Mouse (Mus musculus): ENCODE measurements around the gene Fbxl21. TPM values are rescaled to one million over a fixed set of nuclear protein-coding genes. Genes with fewer than 3 reads are reported as not detected.
A peak's percentile ranks its signal among the peaks of the same experiment; 100 is the strongest.

Gene Fbxl21
- polyA plus RNA-seq (2014; fragmentation: Nextera tagmentation; extraction: Ambion mirVana): 1.2 and 1.9 TPM in 2 replicates

DNA sequence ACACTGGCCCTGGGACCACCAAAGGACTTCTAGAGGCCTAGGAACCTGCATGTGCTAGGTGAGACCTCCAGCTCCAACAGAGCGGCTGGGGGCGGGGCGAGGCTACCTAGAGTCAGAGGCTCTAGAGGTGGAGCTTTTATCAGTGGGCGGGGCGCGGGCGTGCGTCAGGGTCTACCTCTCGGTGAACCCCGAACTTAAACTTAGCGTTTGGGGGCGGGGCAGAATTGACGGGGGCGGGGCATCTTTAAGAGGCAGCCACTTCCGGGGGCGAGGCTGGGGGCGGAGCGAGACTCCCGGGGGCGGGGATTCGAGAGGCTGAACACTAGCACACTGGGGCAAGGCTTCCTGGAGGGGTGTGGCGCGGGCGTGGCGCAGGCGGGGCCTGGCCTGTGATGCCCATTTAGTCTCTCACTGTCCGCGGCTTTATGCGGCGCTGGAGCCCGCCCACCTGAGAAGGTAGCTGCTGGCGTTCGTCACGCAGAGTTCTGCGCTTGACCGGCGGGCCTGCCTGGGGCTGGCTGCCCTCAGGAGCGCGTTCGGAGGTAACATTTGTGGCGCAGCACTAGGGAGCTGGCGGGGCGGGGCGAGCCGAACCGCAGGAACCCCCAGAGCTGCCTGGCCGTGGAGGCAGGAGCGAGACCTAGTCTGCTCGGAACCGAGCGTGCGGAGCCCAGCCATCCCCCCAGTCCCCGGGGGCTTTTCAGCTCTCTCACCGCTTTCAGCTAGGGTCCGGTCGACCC lies at the start of gene Fbxl21:
Gene Fbxl21, plus strand, starts transcription at position 392 of the 740 bp plus-strand sequence.
- H3K9me3 ChIP-seq (replicated peaks; ENCODE audit: control insufficient read depth, low read length): no peaks in the 10 kb centered on the region
- ATAC-seq (replicated peaks; ENCODE audit: insufficient number of reproducible peaks, low FRiP score, low TSS enrichment): peak; percentile 97
- peak within 1 kb of the TSS; percentile 74 for H3K9ac ChIP-seq (ENCODE audit: low read depth, low read length)
- no peaks in the 10 kb centered on the region for H3K4me1 ChIP-seq (ENCODE audit: control insufficient read depth, insufficient read depth, low read length)
- H3K4me3 ChIP-seq (ENCODE audit: low read depth, low read length): peak within 1 kb of the TSS; percentile 68
- whole genome bisulfite sequencing (ENCODE audit: insufficient replicate concordance): 1% methylated on average over 55 of the region's 56 CpGs
- peak within 1 kb of the TSS; percentile 97 for H3K4me2 ChIP-seq
- no peaks in the 10 kb centered on the region for H3K36me3 ChIP-seq (ENCODE audit: control insufficient read depth, insufficient read depth, low read length)
- H3K27ac ChIP-seq (ENCODE audit: low read depth, low read length): no peak within 1 kb of the TSS
- 0 out of 2 replicates have a peak, but pooled peaks cover 2% of the 10 kb centered on the region for H3K27me3 ChIP-seq (ENCODE audit: control insufficient read depth, insufficient read depth, low read length)

DNA sequence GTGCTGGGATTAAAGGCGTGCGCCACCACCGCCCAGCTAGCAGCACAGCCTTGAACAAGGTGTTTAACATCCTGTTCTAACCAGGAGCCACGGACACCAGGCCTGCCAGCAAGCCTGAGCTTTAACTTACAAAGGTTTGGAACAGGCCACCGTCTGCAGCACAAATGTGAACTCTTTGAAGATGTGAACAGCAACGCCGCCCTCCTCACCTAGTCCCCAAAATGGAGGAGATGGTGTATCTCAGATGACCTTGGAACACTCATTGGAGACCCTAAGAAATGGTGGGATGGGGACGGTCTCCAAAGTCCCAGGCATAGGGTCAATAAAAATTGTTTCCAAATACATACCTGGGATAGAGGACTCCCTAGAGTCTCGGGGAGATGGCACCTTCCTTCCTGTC lies 49.6 kb upstream of the Fbxl21 start:
- WGBS (ENCODE audit: insufficient replicate concordance): 76% methylated on average over 9 of the region's 9 CpGs
- H3K27ac ChIP-seq (ENCODE audit: low read depth, low read length): no peak overlapping the region
- no peak overlapping the region for H3K9ac ChIP-seq (ENCODE audit: low read depth, low read length)
- no peak overlapping the region for H3K4me2 ChIP-seq
- no peak overlapping the region for H3K4me3 ChIP-seq (ENCODE audit: low read depth, low read length)
- H3K27me3 ChIP-seq (ENCODE audit: control insufficient read depth, insufficient read depth, low read length): peaks cover 5% of the 10 kb centered on the region; the same call in 1 of the 2 replicates
- peaks cover 3% of the 10 kb centered on the region; the same call in 1 of the 2 replicates for H3K4me1 ChIP-seq (ENCODE audit: control insufficient read depth, insufficient read depth, low read length)
- ATAC-seq (replicated peaks; ENCODE audit: insufficient number of reproducible peaks, low FRiP score, low TSS enrichment): no peak
- no peaks in the 10 kb centered on the region for H3K9me3 ChIP-seq (replicated peaks; ENCODE audit: control insufficient read depth, low read length)
- H3K36me3 ChIP-seq (ENCODE audit: control insufficient read depth, insufficient read depth, low read length): no peaks in the 10 kb centered on the region

DNA sequence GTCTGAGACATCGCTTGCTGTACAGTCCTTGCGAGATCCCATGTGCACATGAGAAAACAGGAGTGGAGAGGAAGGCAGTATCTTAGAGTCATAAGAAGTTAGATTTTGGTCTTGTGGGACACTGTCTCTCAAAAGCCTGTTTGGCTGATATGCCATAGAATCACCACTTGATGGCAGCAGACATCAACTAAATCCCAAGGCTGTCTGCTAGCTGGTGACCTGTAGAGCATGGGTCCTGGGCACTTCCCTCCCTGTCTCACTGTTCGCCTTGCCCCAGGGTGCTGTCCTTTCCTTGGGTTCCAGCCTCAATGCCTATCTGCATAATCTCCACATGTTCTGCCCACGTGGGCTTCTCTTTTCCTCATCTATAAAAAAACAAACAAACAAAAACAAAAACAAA lies 46.9 kb upstream of the Fbxl21 start:
- no peaks in the 10 kb centered on the region for H3K9me3 ChIP-seq (replicated peaks; ENCODE audit: control insufficient read depth, low read length)

DNA sequence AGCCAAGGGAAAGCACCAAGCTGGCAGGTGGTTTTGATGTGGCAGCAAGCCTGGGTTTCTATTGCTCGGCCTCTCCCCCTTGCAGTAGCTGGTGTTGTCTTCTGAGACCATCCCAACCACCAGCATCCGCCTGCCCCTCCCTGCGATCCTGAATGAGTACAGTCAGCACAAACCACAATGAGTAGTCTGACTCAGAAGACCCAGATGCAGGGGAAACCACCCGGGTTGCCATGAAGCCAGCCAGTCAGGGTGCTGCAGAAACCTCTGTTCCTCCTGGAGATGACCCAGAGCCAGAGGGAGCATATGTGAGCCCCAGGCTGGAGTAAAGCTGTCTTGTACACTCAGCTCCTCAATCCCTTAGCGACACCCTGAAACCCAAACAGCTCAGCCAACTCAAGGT lies 45.5 kb upstream of the Fbxl21 start:
- ATAC-seq (replicated peaks; ENCODE audit: insufficient number of reproducible peaks, low FRiP score, low TSS enrichment): no peak
- WGBS (ENCODE audit: insufficient replicate concordance): 63% methylated on average over 5 of the region's 5 CpGs
- no peaks in the 10 kb centered on the region for H3K9me3 ChIP-seq (replicated peaks; ENCODE audit: control insufficient read depth, low read length)

More for the DNA sequence above, 46.9 kb upstream of the Fbxl21 start:
- peaks cover 6% of the 10 kb centered on the region; the same call in 1 of the 2 replicates for H3K27me3 ChIP-seq (ENCODE audit: control insufficient read depth, insufficient read depth, low read length)
- no peak for ATAC-seq (replicated peaks; ENCODE audit: insufficient number of reproducible peaks, low FRiP score, low TSS enrichment)
- H3K27ac ChIP-seq (ENCODE audit: low read depth, low read length): no peak overlapping the region
- WGBS (ENCODE audit: insufficient replicate concordance): 23% methylated on average over 4 of the region's 4 CpGs
- H3K4me1 ChIP-seq (ENCODE audit: control insufficient read depth, insufficient read depth, low read length): peaks cover 3% of the 10 kb centered on the region; the same call in 1 of the 2 replicates
- H3K4me2 ChIP-seq: no peak overlapping the region
- no peak overlapping the region for H3K9ac ChIP-seq (ENCODE audit: low read depth, low read length)
- no peaks in the 10 kb centered on the region for H3K36me3 ChIP-seq (ENCODE audit: control insufficient read depth, insufficient read depth, low read length)
- no peak overlapping the region for H3K4me3 ChIP-seq (ENCODE audit: low read depth, low read length)

DNA sequence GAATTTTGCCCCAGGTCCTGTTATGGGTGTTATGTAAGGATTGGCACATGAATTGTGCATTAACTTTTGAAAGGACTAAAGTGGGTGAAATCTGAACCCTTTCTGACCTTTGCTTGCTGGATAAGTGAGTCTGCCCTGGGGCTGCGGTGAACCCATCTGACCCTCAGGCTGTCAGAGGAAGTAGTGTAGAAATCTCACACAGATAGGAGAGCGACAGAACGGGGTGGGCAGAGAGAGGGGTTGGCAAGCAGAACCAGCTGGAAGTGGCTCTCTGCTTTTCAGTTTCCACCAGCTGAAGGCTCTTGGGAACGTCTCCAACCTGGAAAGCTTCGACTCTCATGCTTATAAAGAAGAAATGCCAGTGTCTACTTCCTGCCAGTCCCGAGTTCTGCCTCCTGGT lies 45.0 kb upstream of the Fbxl21 start:
- H3K27me3 ChIP-seq (ENCODE audit: control insufficient read depth, insufficient read depth, low read length): 0 out of 2 replicates have a peak, but pooled peaks cover 5% of the 10 kb centered on the region
- H3K36me3 ChIP-seq (ENCODE audit: control insufficient read depth, insufficient read depth, low read length): no peaks in the 10 kb centered on the region
- H3K4me3 ChIP-seq (ENCODE audit: low read depth, low read length): no peak overlapping the region
- WGBS (ENCODE audit: insufficient replicate concordance): 27% methylated on average over 6 of the region's 6 CpGs
- no peak overlapping the region for H3K4me2 ChIP-seq
- peaks cover 3% of the 10 kb centered on the region; the same call in 1 of the 2 replicates for H3K4me1 ChIP-seq (ENCODE audit: control insufficient read depth, insufficient read depth, low read length)
- H3K27ac ChIP-seq (ENCODE audit: low read depth, low read length): no peak overlapping the region
- H3K9ac ChIP-seq (ENCODE audit: low read depth, low read length): no peak overlapping the region
- H3K9me3 ChIP-seq (replicated peaks; ENCODE audit: control insufficient read depth, low read length): no peaks in the 10 kb centered on the region
- ATAC-seq (replicated peaks; ENCODE audit: insufficient number of reproducible peaks, low FRiP score, low TSS enrichment): no peak

More for the DNA sequence above, 45.5 kb upstream of the Fbxl21 start:
- 0 out of 2 replicates have a peak, but pooled peaks cover 5% of the 10 kb centered on the region for H3K27me3 ChIP-seq (ENCODE audit: control insufficient read depth, insufficient read depth, low read length)
- no peak overlapping the region for H3K4me3 ChIP-seq (ENCODE audit: low read depth, low read length)
- H3K27ac ChIP-seq (ENCODE audit: low read depth, low read length): no peak overlapping the region
- no peak overlapping the region for H3K9ac ChIP-seq (ENCODE audit: low read depth, low read length)
- peaks cover 3% of the 10 kb centered on the region; the same call in 1 of the 2 replicates for H3K4me1 ChIP-seq (ENCODE audit: control insufficient read depth, insufficient read depth, low read length)
- no peak overlapping the region for H3K4me2 ChIP-seq
- H3K36me3 ChIP-seq (ENCODE audit: control insufficient read depth, insufficient read depth, low read length): no peaks in the 10 kb centered on the region

DNA sequence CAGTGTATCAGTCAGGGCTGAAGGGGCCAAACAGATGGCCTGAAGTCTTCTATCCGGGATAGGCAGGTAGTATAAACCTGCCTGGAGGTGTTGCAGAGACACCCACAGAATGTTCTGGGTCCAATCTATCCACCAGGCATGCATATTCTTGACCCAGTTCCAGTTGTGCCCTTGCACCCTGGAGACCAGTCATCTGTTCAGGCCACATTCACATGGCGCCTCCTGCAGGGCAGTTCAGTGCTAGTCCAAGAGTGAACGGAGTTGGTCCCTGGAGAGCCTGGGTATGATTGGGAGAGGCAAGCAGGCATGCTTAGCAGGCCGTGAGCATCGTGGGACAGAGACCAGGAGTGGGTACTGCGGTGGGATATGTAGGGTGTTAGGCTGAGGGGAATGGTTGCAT lies 44.2 kb upstream of the Fbxl21 start:
- no peak overlapping the region for H3K4me3 ChIP-seq (ENCODE audit: low read depth, low read length)
- no peak overlapping the region for H3K9ac ChIP-seq (ENCODE audit: low read depth, low read length)
- no peaks in the 10 kb centered on the region for H3K36me3 ChIP-seq (ENCODE audit: control insufficient read depth, insufficient read depth, low read length)
- H3K4me1 ChIP-seq (ENCODE audit: control insufficient read depth, insufficient read depth, low read length): peaks cover 3% of the 10 kb centered on the region; the same call in 1 of the 2 replicates
- H3K27me3 ChIP-seq (ENCODE audit: control insufficient read depth, insufficient read depth, low read length): 0 out of 2 replicates have a peak, but pooled peaks cover 5% of the 10 kb centered on the region
- no peak overlapping the region for H3K4me2 ChIP-seq
- ATAC-seq (replicated peaks; ENCODE audit: insufficient number of reproducible peaks, low FRiP score, low TSS enrichment): no peak
- no peak overlapping the region for H3K27ac ChIP-seq (ENCODE audit: low read depth, low read length)
- H3K9me3 ChIP-seq (replicated peaks; ENCODE audit: control insufficient read depth, low read length): no peaks in the 10 kb centered on the region
- WGBS (ENCODE audit: insufficient replicate concordance): 65% methylated on average over 6 of the region's 6 CpGs

DNA sequence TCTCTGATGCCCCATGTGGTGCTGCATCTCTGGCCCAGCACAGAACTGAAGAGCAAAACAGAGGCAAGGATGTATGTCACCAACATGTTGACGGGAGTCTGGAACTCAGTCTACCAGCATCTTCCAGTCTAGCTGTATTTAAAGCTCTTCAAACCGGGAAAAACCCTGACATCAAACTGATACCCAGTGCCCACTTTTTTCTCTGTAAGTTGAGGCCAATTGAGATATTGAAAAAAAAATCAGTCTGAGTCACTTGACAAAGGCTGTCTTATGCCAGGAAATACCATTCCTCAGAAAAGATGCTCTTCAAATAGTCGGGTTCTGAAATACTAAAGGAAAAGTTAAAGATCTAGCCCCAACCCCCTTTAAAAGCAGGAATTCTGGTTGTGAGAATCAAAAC lies 40.1 kb upstream of the Fbxl21 start, which contains the start of gene Il9:
Gene Il9, minus strand, starts transcription at position 101 of the 400 bp plus-strand sequence.
- no peak within 1 kb of the TSS for H3K27ac ChIP-seq (ENCODE audit: low read depth, low read length)
- no peak for ATAC-seq (replicated peaks; ENCODE audit: insufficient number of reproducible peaks, low FRiP score, low TSS enrichment)
- peaks cover 3% of the 10 kb centered on the region; the same call in 1 of the 2 replicates for H3K4me1 ChIP-seq (ENCODE audit: control insufficient read depth, insufficient read depth, low read length)
- 0 out of 2 replicates have a peak, but pooled peaks cover 2% of the 10 kb centered on the region for H3K27me3 ChIP-seq (ENCODE audit: control insufficient read depth, insufficient read depth, low read length)
- WGBS (ENCODE audit: insufficient replicate concordance): 73% methylated on average over 3 of the region's 3 CpGs
- H3K9me3 ChIP-seq (replicated peaks; ENCODE audit: control insufficient read depth, low read length): no peaks in the 10 kb centered on the region
- H3K36me3 ChIP-seq (ENCODE audit: control insufficient read depth, insufficient read depth, low read length): no peaks in the 10 kb centered on the region
- H3K4me3 ChIP-seq (ENCODE audit: low read depth, low read length): no peak within 1 kb of the TSS
- no peak within 1 kb of the TSS for H3K4me2 ChIP-seq
- H3K9ac ChIP-seq (ENCODE audit: low read depth, low read length): no peak within 1 kb of the TSS

DNA sequence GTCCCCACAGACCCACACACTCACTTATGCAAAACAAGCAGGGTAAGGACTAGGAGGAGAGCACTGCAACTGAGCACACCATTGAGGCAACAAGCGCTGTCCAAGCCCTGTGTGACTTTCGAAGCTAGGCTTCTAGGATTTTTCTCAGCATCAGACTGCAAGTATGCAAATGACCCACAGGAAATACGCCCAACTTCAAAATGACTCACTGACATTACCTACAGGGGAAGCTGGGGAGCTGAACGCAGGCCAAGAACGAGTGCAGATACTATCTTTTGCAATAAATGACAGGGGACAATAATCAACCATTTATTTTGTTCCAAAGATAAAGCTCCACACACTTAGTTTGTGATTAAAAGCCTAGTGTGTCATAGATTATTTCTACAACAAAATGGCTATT lies 34.3 kb upstream of the Fbxl21 start:
- ATAC-seq (replicated peaks; ENCODE audit: insufficient number of reproducible peaks, low FRiP score, low TSS enrichment): no peak
- WGBS (ENCODE audit: insufficient replicate concordance): 60% methylated on average over 5 of the region's 5 CpGs
- no peak overlapping the region for H3K4me2 ChIP-seq
- H3K4me3 ChIP-seq (ENCODE audit: low read depth, low read length): no peak overlapping the region
- no peak overlapping the region for H3K9ac ChIP-seq (ENCODE audit: low read depth, low read length)
- no peaks in the 10 kb centered on the region for H3K4me1 ChIP-seq (ENCODE audit: control insufficient read depth, insufficient read depth, low read length)
- H3K27ac ChIP-seq (ENCODE audit: low read depth, low read length): no peak overlapping the region
- no peaks in the 10 kb centered on the region for H3K9me3 ChIP-seq (replicated peaks; ENCODE audit: control insufficient read depth, low read length)
- no peaks in the 10 kb centered on the region for H3K36me3 ChIP-seq (ENCODE audit: control insufficient read depth, insufficient read depth, low read length)
- H3K27me3 ChIP-seq (ENCODE audit: control insufficient read depth, insufficient read depth, low read length): no peaks in the 10 kb centered on the region
